Mouse (Mus musculus): ENCODE data around the gene Pou2f3. TPM values are rescaled to one million over a fixed set of nuclear protein-coding genes. Genes with fewer than 3 reads are reported as not detected.

Gene Pou2f3
- polyA plus RNA-seq, 1 experiment = 0.07 TPM

GRCm38 (mm10) chr9:43115431-43116133, 94.6 kb downstream of the Pou2f3 start:
- Histone ChIP-seq H3K27me3 (ENCODE audit: control insufficient read depth, insufficient read depth, low read length) (no peaks in the 10 kb centered on the region), H3K27ac (ENCODE audit: insufficient read depth, low read length) (peak overlapping the region; percentile 80), H3K4me3 (replicated peaks; ENCODE audit: insufficient read depth, low read depth, low read length) (peak overlapping the region; percentile 67), H3K4me1 (ENCODE audit: control insufficient read depth, insufficient read depth, low read length) (no peaks in the 10 kb centered on the region)
- WGBS = 17% methylated on average over 12 of the region's 12 CpGs
- DNase-seq = no peak
- TF ChIP-seq POLR2A (IDR thresholded peaks at IDR 0.05; ENCODE audit: borderline replicate concordance, insufficient read depth, low read length) = no peak

GRCm38 (mm10) chr9:43114833-43115232, 95.3 kb downstream of the Pou2f3 start:
- 90% methylated on average over 4 of the region's 4 CpGs for WGBS
- TF ChIP-seq POLR2A (IDR thresholded peaks at IDR 0.05; ENCODE audit: borderline replicate concordance, insufficient read depth, low read length) = no peak
- no peak for TF ChIP-seq CTCF (IDR thresholded peaks at IDR 0.05; ENCODE audit: borderline replicate concordance, insufficient read depth, low read depth, low read length)
- Histone ChIP-seq H3K27ac (ENCODE audit: insufficient read depth, low read length) (no peak overlapping the region), H3K27me3 (ENCODE audit: control insufficient read depth, insufficient read depth, low read length) (no peaks in the 10 kb centered on the region), H3K4me3 (replicated peaks; ENCODE audit: insufficient read depth, low read depth, low read length) (no peak overlapping the region), H3K4me1 (ENCODE audit: control insufficient read depth, insufficient read depth, low read length) (no peaks in the 10 kb centered on the region)
- no peak for DNase-seq

- H3K27ac ChIP-seq (ENCODE audit: insufficient read depth, low read length) = no peak overlapping the region
- no peak for DNase-seq
- WGBS = 80% methylated on average over 8 of the region's 8 CpGs
- no peak overlapping the region for H3K4me3 ChIP-seq (replicated peaks; ENCODE audit: insufficient read depth, low read depth, low read length)
- H3K27me3 ChIP-seq (ENCODE audit: control insufficient read depth, insufficient read depth, low read length) = no peaks in the 10 kb centered on the region
- no peaks in the 10 kb centered on the region; the same call in 1 of the 2 replicates for H3K4me1 ChIP-seq (ENCODE audit: control insufficient read depth, insufficient read depth, low read length)
- TF ChIP-seq CTCF (IDR thresholded peaks at IDR 0.05; ENCODE audit: borderline replicate concordance, insufficient read depth, low read depth, low read length) (no peak), POLR2A (IDR thresholded peaks at IDR 0.05; ENCODE audit: borderline replicate concordance, insufficient read depth, low read length) (no peak)
These were observed 99.7 kb downstream of the Pou2f3 start for GRCm38 (mm10) chr9:43110286-43110980.

- WGBS = 90% methylated on average over 7 of the region's 7 CpGs
- no peak overlapping the region for H3K4me3 ChIP-seq (replicated peaks; ENCODE audit: insufficient read depth, low read depth, low read length)
- TF ChIP-seq POLR2A (IDR thresholded peaks at IDR 0.05; ENCODE audit: borderline replicate concordance, insufficient read depth, low read length) (no peak), CTCF (IDR thresholded peaks at IDR 0.05; ENCODE audit: borderline replicate concordance, insufficient read depth, low read depth, low read length) (no peak)
- no peaks in the 10 kb centered on the region; the same call in 1 of the 2 replicates for H3K4me1 ChIP-seq (ENCODE audit: control insufficient read depth, insufficient read depth, low read length)
- H3K27me3 ChIP-seq (ENCODE audit: control insufficient read depth, insufficient read depth, low read length) = no peaks in the 10 kb centered on the region
- no peak overlapping the region for H3K27ac ChIP-seq (ENCODE audit: insufficient read depth, low read length)
- DNase-seq = no peak
These were observed 101.0 kb downstream of the Pou2f3 start for GRCm38 (mm10) chr9:43109125-43109524.

- Histone ChIP-seq H3K27ac (ENCODE audit: insufficient read depth, low read length) (no peak overlapping the region), H3K4me3 (replicated peaks; ENCODE audit: insufficient read depth, low read depth, low read length) (no peak overlapping the region), H3K27me3 (ENCODE audit: control insufficient read depth, insufficient read depth, low read length) (no peaks in the 10 kb centered on the region), H3K4me1 (ENCODE audit: control insufficient read depth, insufficient read depth, low read length) (no peaks in the 10 kb centered on the region; the same call in 1 of the 2 replicates)
- TF ChIP-seq POLR2A (IDR thresholded peaks at IDR 0.05; ENCODE audit: borderline replicate concordance, insufficient read depth, low read length) = no peak
- TF ChIP-seq CTCF (IDR thresholded peaks at IDR 0.05; ENCODE audit: borderline replicate concordance, insufficient read depth, low read depth, low read length) = no peak
- no peak for DNase-seq
- 95% methylated on average over 3 of the region's 3 CpGs for WGBS
These were observed 101.4 kb downstream of the Pou2f3 start for GRCm38 (mm10) chr9:43108721-43109120.

GRCm38 (mm10) chr9:43108081-43108480, 102.1 kb downstream of the Pou2f3 start:
- Histone ChIP-seq H3K27ac (ENCODE audit: insufficient read depth, low read length) (no peak overlapping the region), H3K27me3 (ENCODE audit: control insufficient read depth, insufficient read depth, low read length) (no peaks in the 10 kb centered on the region), H3K4me3 (replicated peaks; ENCODE audit: insufficient read depth, low read depth, low read length) (no peak overlapping the region), H3K4me1 (ENCODE audit: control insufficient read depth, insufficient read depth, low read length) (no peaks in the 10 kb centered on the region; the same call in 1 of the 2 replicates)
- 88% methylated on average over 1 of the region's 1 CpGs for WGBS
- no peak for TF ChIP-seq POLR2A (IDR thresholded peaks at IDR 0.05; ENCODE audit: borderline replicate concordance, insufficient read depth, low read length)
- TF ChIP-seq CTCF (IDR thresholded peaks at IDR 0.05; ENCODE audit: borderline replicate concordance, insufficient read depth, low read depth, low read length) = no peak
- DNase-seq = no peak

GRCm38 (mm10) chr9:43107555-43107954, 102.6 kb downstream of the Pou2f3 start:
- peak overlapping the region; percentile 20; the same call in 1 of the 2 replicates for H3K27ac ChIP-seq (ENCODE audit: insufficient read depth, low read length)
- no peak for TF ChIP-seq CTCF (IDR thresholded peaks at IDR 0.05; ENCODE audit: borderline replicate concordance, insufficient read depth, low read depth, low read length)
- no peak for TF ChIP-seq POLR2A (IDR thresholded peaks at IDR 0.05; ENCODE audit: borderline replicate concordance, insufficient read depth, low read length)
- DNase-seq = peak in 1 of 2 experiments; percentile 54
- no peaks in the 10 kb centered on the region; the same call in 1 of the 2 replicates for H3K4me1 ChIP-seq (ENCODE audit: control insufficient read depth, insufficient read depth, low read length)
- H3K27me3 ChIP-seq (ENCODE audit: control insufficient read depth, insufficient read depth, low read length) = no peaks in the 10 kb centered on the region
- WGBS = 11% methylated on average over 5 of the region's 5 CpGs
- H3K4me3 ChIP-seq (replicated peaks; ENCODE audit: insufficient read depth, low read depth, low read length) = no peak overlapping the region

GRCm38 (mm10) chr9:43107187-43107517, 103.0 kb downstream of the Pou2f3 start, which contains the start of gene Arhgef12:
TSS of gene Arhgef12 (minus strand) at chr9:43107239.
- no peaks in the 10 kb centered on the region; the same call in 1 of the 2 replicates for H3K4me1 ChIP-seq (ENCODE audit: control insufficient read depth, insufficient read depth, low read length)
- no peak for TF ChIP-seq POLR2A (IDR thresholded peaks at IDR 0.05; ENCODE audit: borderline replicate concordance, insufficient read depth, low read length)
- peak; percentile 57; the same call in 1 of the 2 replicates for TF ChIP-seq CTCF (IDR thresholded peaks at IDR 0.05; ENCODE audit: borderline replicate concordance, insufficient read depth, low read depth, low read length)
- 1% methylated on average over 10 of the region's 10 CpGs for WGBS
- DNase-seq = peak; percentile 69 to 83
- no peaks in the 10 kb centered on the region for H3K27me3 ChIP-seq (ENCODE audit: control insufficient read depth, insufficient read depth, low read length)
- H3K4me3 ChIP-seq (replicated peaks; ENCODE audit: insufficient read depth, low read depth, low read length) = peak within 1 kb of the TSS; percentile 95
- peak within 1 kb of the TSS; percentile 58 for H3K27ac ChIP-seq (ENCODE audit: insufficient read depth, low read length)

All from cerebellum, adult 2 months (tissue).